ENCODE assay signal across 9 mouse cellular contexts in genomic region chr6:99028989-99029305, GRCm38 (mm10).
DNase-seq lines count a peak whose midpoint lies in the region; ATAC-seq and TF ChIP-seq lines count a peak whose summit lies in the region.
"Had no signal": no experiment of that assay in that cellular context is flagged by ENCODE, and none has a peak within 500 bp of the region (broad histone marks: within the 10 kb centered on the region; RNA-seq: fewer than 3 reads in every experiment).

No protein-coding gene starts in this region.

- H3K4me3 ChIP-seq in kidney, postnatal 0 days (replicated peaks; ENCODE audit: low read depth, low read length), result peak overlapping the region; percentile 67
- H3K4me3 ChIP-seq in cortical plate, adult 2 months (ENCODE audit: insufficient read depth, low read length), result peak overlapping the region; percentile 88
- H3K4me3 ChIP-seq in hindbrain, postnatal 0 days (ENCODE audit: low read length), result peak overlapping the region; percentile 68
- peak overlapping the region; percentile 61 for H3K4me3 ChIP-seq in midbrain, postnatal 0 days (ENCODE audit: low read depth, low read length)

- peak overlapping the region; percentile 98 for H3K4me2 ChIP-seq in kidney, postnatal 0 days (ENCODE audit: low read length)
- peak overlapping the region; percentile 92 for H3K4me2 ChIP-seq in hindbrain, postnatal 0 days (ENCODE audit: low read depth, low read length)
- peak overlapping the region; percentile 61 for H3K4me2 ChIP-seq in midbrain, postnatal 0 days (ENCODE audit: low read depth, low read length, poor library complexity, severe bottlenecking)

- no peak for TF ChIP-seq POLR2A in cortical plate, adult 2 months (IDR thresholded peaks at IDR 0.05; ENCODE audit: extremely low read depth, insufficient read depth, low read length)

- ATAC-seq in kidney, postnatal 0 days (replicated peaks; ENCODE audit: low FRiP score, low read depth), result no peak
- no peak for ATAC-seq in hindbrain, postnatal 0 days
- no peak for ATAC-seq in midbrain, postnatal 0 days (ENCODE audit: low FRiP score)
- ATAC-seq in granulocyte monocyte progenitor cell, adult 5-6 weeks (replicated peaks; ENCODE audit: poor library complexity, severe bottlenecking), result no peak

- no peak for DNase-seq in kidney, postnatal 0 days (ENCODE audit: low spot score)
- no peak for DNase-seq in kidney, postnatal 25 days
- DNase-seq in hindbrain, postnatal 0 days (ENCODE audit: low spot score), result no peak
- no peak for DNase-seq in midbrain, postnatal 0 days (ENCODE audit: low spot score)
- DNase-seq in ovary, postnatal 14 days (ENCODE audit: low spot score), result no peak
- no peak for DNase-seq in embryo, embryonic 9.5 days (ENCODE audit: extremely low spot score)
- DNase-seq: right cerebral cortex, postnatal 4 days had no signal

- no peaks in the 10 kb centered on the region for H3K36me3 ChIP-seq in kidney, postnatal 0 days (ENCODE audit: insufficient read depth, low read length)
- no peaks in the 10 kb centered on the region for H3K36me3 ChIP-seq in hindbrain, postnatal 0 days (ENCODE audit: insufficient read depth, low read length)
- no peaks in the 10 kb centered on the region for H3K36me3 ChIP-seq in midbrain, postnatal 0 days (ENCODE audit: insufficient read depth, low read length)

- H3K9me3 ChIP-seq in kidney, postnatal 0 days (replicated peaks; ENCODE audit: low read length), result no peaks in the 10 kb centered on the region
- no peaks in the 10 kb centered on the region for H3K9me3 ChIP-seq in hindbrain, postnatal 0 days (ENCODE audit: low read length)
- no peaks in the 10 kb centered on the region for H3K9me3 ChIP-seq in midbrain, postnatal 0 days (ENCODE audit: low read length)

- WGBS in kidney, postnatal 0 days, result 8% methylated on average over 6 of the region's 6 CpGs
- 7% methylated on average over 6 of the region's 6 CpGs for WGBS in hindbrain, postnatal 0 days
- WGBS in midbrain, postnatal 0 days, result 4% methylated on average over 6 of the region's 6 CpGs

- no peak for TF ChIP-seq CTCF in kidney, postnatal 0 days (IDR thresholded peaks at IDR 0.05; ENCODE audit: low read depth)
- no peak for TF ChIP-seq CTCF in cortical plate, adult 2 months (IDR thresholded peaks at IDR 0.05; ENCODE audit: extremely low read depth, insufficient read depth, low read length)
- no peak for TF ChIP-seq CTCF in hindbrain, postnatal 0 days (IDR thresholded peaks at IDR 0.05; ENCODE audit: low read depth)
- no peak for TF ChIP-seq CTCF in midbrain, postnatal 0 days (IDR thresholded peaks at IDR 0.05)

- peaks cover 4% of the 10 kb centered on the region; the same call in 1 of the 2 replicates for H3K4me1 ChIP-seq in kidney, postnatal 0 days (replicated peaks; ENCODE audit: insufficient read depth, low read length)
- H3K4me1 ChIP-seq in cortical plate, adult 2 months (ENCODE audit: control insufficient read depth, insufficient read depth, low read length), result no peaks in the 10 kb centered on the region; the same call in 1 of the 2 replicates
- H3K4me1 ChIP-seq in hindbrain, postnatal 0 days (ENCODE audit: insufficient read depth, low read length), result no peaks in the 10 kb centered on the region
- no peaks in the 10 kb centered on the region for H3K4me1 ChIP-seq in midbrain, postnatal 0 days (ENCODE audit: insufficient read depth, low read length)

- H3K27me3 ChIP-seq in kidney, postnatal 0 days (ENCODE audit: insufficient read depth, low read length), result 0 out of 2 replicates have a peak, but pooled peaks cover 3% of the 10 kb centered on the region
- 0 out of 2 replicates have a peak, but pooled peaks cover 8% of the 10 kb centered on the region for H3K27me3 ChIP-seq in hindbrain, postnatal 0 days (ENCODE audit: insufficient read depth, low read length)
- H3K27me3 ChIP-seq in midbrain, postnatal 0 days (ENCODE audit: insufficient read depth, low read length), result no peaks in the 10 kb centered on the region

- peak overlapping the region; percentile 81; the same call in 1 of the 2 replicates for H3K27ac ChIP-seq in kidney, postnatal 0 days
- peak overlapping the region; percentile 43 for H3K27ac ChIP-seq in cortical plate, adult 2 months (ENCODE audit: insufficient read depth, low read length)
- peak overlapping the region; percentile 64; the same call in 1 of the 2 replicates for H3K27ac ChIP-seq in hindbrain, postnatal 0 days
- 0 out of 2 replicates have a peak overlapping the region, but pooled peaks have one; percentile 33 for H3K27ac ChIP-seq in midbrain, postnatal 0 days (ENCODE audit: low read depth, low read length)

- 0 out of 2 replicates have a peak overlapping the region, but pooled peaks have one; percentile 75 for H3K9ac ChIP-seq in kidney, postnatal 0 days (ENCODE audit: low read depth, low read length)
- peak overlapping the region; percentile 45; the same call in 1 of the 2 replicates for H3K9ac ChIP-seq in hindbrain, postnatal 0 days (replicated peaks; ENCODE audit: low read length)
- no peak overlapping the region for H3K9ac ChIP-seq in midbrain, postnatal 0 days (replicated peaks; ENCODE audit: low read length, poor library complexity, severe bottlenecking)
